Mouse (Mus musculus) heart, postnatal 0 days (tissue): ENCODE results near the gene Cc2d1b. TPM values are rescaled to one million over a fixed set of nuclear protein-coding genes. Genes with fewer than 3 reads are reported as not detected.
A peak's percentile ranks its signal among the peaks of the same experiment; 100 is the strongest.

Source experiments
- ATAC-seq: fragments of 200-750 bp; cut with Nextera tagmentation; 2 replicates; pipeline ENCODE4 v1.8.0; 2017; ENCODE audit warnings: low read depth, moderate number of reproducible peaks, moderate library complexity; ENCODE audit not compliant: insufficient read depth
- DNase-seq: peaks from one replicate; pipeline ENCODE4 v3.0.0-alpha.2; 2016; ENCODE audit warnings: low spot score
- H3K27ac ChIP-seq: fragments of 300-500 bp; sonication (generic); 2 replicates; pipeline ENCODE4 v1.5.1; 2014; ENCODE audit warnings: low read depth, mild to moderate bottlenecking
- H3K27me3 ChIP-seq: fragments of 300-500 bp; sonication (generic); 2 replicates; pipeline ENCODE4 v1.6.1; 2014; ENCODE audit warnings: low read length, mixed read lengths; ENCODE audit not compliant: control insufficient read depth, insufficient read depth
- H3K36me3 ChIP-seq: fragments of 300-500 bp; sonication (generic); replicated peaks from 2 replicates; pipeline ENCODE4 v1.6.1; 2014; ENCODE audit warnings: low read length, mixed read lengths; ENCODE audit not compliant: control insufficient read depth, insufficient read depth
- H3K4me1 ChIP-seq: fragments of 300-500 bp; sonication (generic); 2 replicates; pipeline ENCODE4 v1.6.1; 2014; ENCODE audit warnings: antibody characterized with exemption; ENCODE audit not compliant: control insufficient read depth, insufficient read depth
- H3K4me2 ChIP-seq: fragments of 300-500 bp; sonication (generic); 2 replicates; pipeline ENCODE4 v1.6.1; 2014; ENCODE audit warnings: low read depth, mild to moderate bottlenecking, low read length, moderate library complexity
- H3K4me3 ChIP-seq: fragments of 300-500 bp; sonication (generic); 2 replicates; pipeline ENCODE4 v1.5.1; 2014; ENCODE audit warnings: low read depth, low read length
- H3K9ac ChIP-seq: fragments of 300-500 bp; sonication (generic); replicated peaks from 2 replicates; pipeline ENCODE4 v1.6.1; 2014; ENCODE audit warnings: low read depth, low read length, mixed read lengths
- H3K9me3 ChIP-seq: fragments of 300-500 bp; sonication (generic); replicated peaks from 2 replicates; pipeline ENCODE4 v1.6.1; 2016; ENCODE audit warnings: low read length; ENCODE audit not compliant: control insufficient read depth
- CTCF ChIP-seq: IDR thresholded peaks from 2 replicates; pipeline ENCODE4 v1.5.1; 2016; ENCODE audit warnings: antibody characterized with exemption, control low read depth, low read depth
- EP300 ChIP-seq: IDR thresholded peaks from 2 replicates; pipeline ENCODE4 v1.6.1; 2016; ENCODE audit warnings: antibody characterized with exemption, low read depth
- WGBS: fragments of 180-500 bp; shearing (Covaris S2); extraction: QIAGEN DNeasy Blood & Tissue Kit; methylation state at CpG from one replicate; pipeline ENCODE4 v1.1.7; 2014; 5-methylcytosine and 5-hydroxymethylcytosine counted together
- polyA plus RNA-seq: library from polyadenylated mRNA; unstranded; fragments of >200 nt; fragmentation: Nextera tagmentation; extraction: Ambion mirVana; gene quantifications from 2 replicates; pipeline ENCODE4 v1.2.1, GENCODE M21; 2015
- total RNA-seq: library from RNA; depleted of rRNA; stranded (reverse); fragments of >200 nt; gene quantifications from 2 replicates; pipeline ENCODE4 v1.2.3, GENCODE M21; 2014; ENCODE audit warnings: low replicate concordance; rRNA removed

Gene Cc2d1b
- total and polyA plus RNA-seq, 2 experiments from 2014 or later, result 12.3 to 28.8 TPM

GRCm38 (mm10) chr4:108664407-108664806 is 44.7 kb downstream of the Cc2d1b start:
- ATAC-seq (no peak), DNase-seq (no peak)
- peaks cover 9% of the 10 kb centered on the region for H3K36me3 ChIP-seq
- no peaks in the 10 kb centered on the region for H3K27me3 ChIP-seq
- no peak overlapping the region for H3K4me2 ChIP-seq
- no peaks in the 10 kb centered on the region for H3K9me3 ChIP-seq
- no peak overlapping the region for H3K4me3 ChIP-seq
- no peak overlapping the region for H3K27ac ChIP-seq
- TF ChIP-seq CTCF, result peak; percentile 28
- no peak for TF ChIP-seq EP300
- 64% methylated on average over 2 of the region's 2 CpGs for WGBS
- H3K9ac ChIP-seq, result no peak overlapping the region
- H3K4me1 ChIP-seq, result no peaks in the 10 kb centered on the region

Other genes with a start within 250 kb of the Cc2d1b start
- 2.2 TPM in 1 of 2 replicates, not detected in the other for gene Shisal2a, start 236.6 kb upstream of the Cc2d1b start, total RNA-seq
- 1.4 and 2.0 TPM in 2 replicates for gene Shisal2a, start 236.6 kb upstream of the Cc2d1b start, polyA plus RNA-seq
- gene Gpx7, start 213.0 kb upstream of the Cc2d1b start, total RNA-seq, result 62.7 and 74.2 TPM in 2 replicates
- gene Gpx7, start 213.0 kb upstream of the Cc2d1b start, polyA plus RNA-seq, result 51.7 and 52.3 TPM in 2 replicates
- gene Tut4, start 160.5 kb upstream of the Cc2d1b start, total RNA-seq, result 30.2 and 56.3 TPM in 2 replicates
- 35.8 and 38.9 TPM in 2 replicates for gene Tut4, start 160.5 kb upstream of the Cc2d1b start, polyA plus RNA-seq
- gene Prpf38a, start 40.6 kb upstream of the Cc2d1b start, total RNA-seq, result 15.8 and 18.3 TPM in 2 replicates
- 39.5 and 41.2 TPM in 2 replicates for gene Prpf38a, start 40.6 kb upstream of the Cc2d1b start, polyA plus RNA-seq
- gene Orc1, start 40.5 kb upstream of the Cc2d1b start, total RNA-seq, result 1.4 and 2.0 TPM in 2 replicates
- 1.3 and 1.7 TPM in 2 replicates for gene Orc1, start 40.5 kb upstream of the Cc2d1b start, polyA plus RNA-seq
- not detected in 2 replicates for gene 3110021N24Rik, start 99.7 kb downstream of the Cc2d1b start, total RNA-seq
- gene 3110021N24Rik, start 99.7 kb downstream of the Cc2d1b start, polyA plus RNA-seq, result 1.6 and 1.9 TPM in 2 replicates
- 9.8 and 10.8 TPM in 2 replicates for gene Zfyve9, start 160.9 kb downstream of the Cc2d1b start, total RNA-seq
- 2.9 and 3.1 TPM in 2 replicates for gene Zfyve9, start 160.9 kb downstream of the Cc2d1b start, polyA plus RNA-seq
- gene Btf3l4, start 213.7 kb downstream of the Cc2d1b start, total RNA-seq, result 65.0 and 78.2 TPM in 2 replicates
- gene Btf3l4, start 213.7 kb downstream of the Cc2d1b start, polyA plus RNA-seq, result 182 and 194 TPM in 2 replicates
- gene Txndc12, start 214.7 kb downstream of the Cc2d1b start, total RNA-seq, result 37.7 and 57.6 TPM in 2 replicates
- gene Txndc12, start 214.7 kb downstream of the Cc2d1b start, polyA plus RNA-seq, result 73.5 and 86.8 TPM in 2 replicates
- gene Kti12, start 227.8 kb downstream of the Cc2d1b start, total RNA-seq, result 22.6 and 32.9 TPM in 2 replicates
- 19.2 and 22.6 TPM in 2 replicates for gene Kti12, start 227.8 kb downstream of the Cc2d1b start, polyA plus RNA-seq
- gene A730015C16Rik, start 228.7 kb downstream of the Cc2d1b start, total RNA-seq, result not detected in 2 replicates
- 0.97 and 0.98 TPM in 2 replicates for gene A730015C16Rik, start 228.7 kb downstream of the Cc2d1b start, polyA plus RNA-seq